Mouse (Mus musculus): ENCODE results near the gene Cyb5r3. TPM values are rescaled to one million over a fixed set of nuclear protein-coding genes. Genes with fewer than 3 reads are reported as not detected.
A peak's percentile ranks its signal among the peaks of the same experiment; 100 is the strongest.

Cyb5r3 gene
- polyA plus RNA-seq, 1 experiment from 2014 or later = 192 TPM

GRCm38 (mm10) chr15:83170956-83171659, 1.3 kb downstream of the Cyb5r3 start:
- Histone ChIP-seq H3K4me3 (ENCODE audit: low read length) (peak overlapping the region; percentile 97), H3K4me1 (replicated peaks; ENCODE audit: control insufficient read depth, insufficient read depth, low read length) (peaks cover 52% of the 10 kb centered on the region), H3K9ac (ENCODE audit: low read length) (peak overlapping the region; percentile 86), H3K4me2 (ENCODE audit: low read depth, low read length) (peak overlapping the region; percentile 92), H3K9me3 (ENCODE audit: control insufficient read depth, low read length) (no peaks in the 10 kb centered on the region), H3K36me3 (ENCODE audit: control insufficient read depth, insufficient read depth, low read length) (no peaks in the 10 kb centered on the region), H3K27ac (ENCODE audit: low read length) (peak overlapping the region; percentile 80), H3K27me3 (ENCODE audit: control insufficient read depth, insufficient read depth, low read depth, low read length) (no peaks in the 10 kb centered on the region)
- WGBS = 31% methylated on average over 8 of the region's 8 CpGs
- no peak for ATAC-seq (ENCODE audit: low read depth)

DNA sequence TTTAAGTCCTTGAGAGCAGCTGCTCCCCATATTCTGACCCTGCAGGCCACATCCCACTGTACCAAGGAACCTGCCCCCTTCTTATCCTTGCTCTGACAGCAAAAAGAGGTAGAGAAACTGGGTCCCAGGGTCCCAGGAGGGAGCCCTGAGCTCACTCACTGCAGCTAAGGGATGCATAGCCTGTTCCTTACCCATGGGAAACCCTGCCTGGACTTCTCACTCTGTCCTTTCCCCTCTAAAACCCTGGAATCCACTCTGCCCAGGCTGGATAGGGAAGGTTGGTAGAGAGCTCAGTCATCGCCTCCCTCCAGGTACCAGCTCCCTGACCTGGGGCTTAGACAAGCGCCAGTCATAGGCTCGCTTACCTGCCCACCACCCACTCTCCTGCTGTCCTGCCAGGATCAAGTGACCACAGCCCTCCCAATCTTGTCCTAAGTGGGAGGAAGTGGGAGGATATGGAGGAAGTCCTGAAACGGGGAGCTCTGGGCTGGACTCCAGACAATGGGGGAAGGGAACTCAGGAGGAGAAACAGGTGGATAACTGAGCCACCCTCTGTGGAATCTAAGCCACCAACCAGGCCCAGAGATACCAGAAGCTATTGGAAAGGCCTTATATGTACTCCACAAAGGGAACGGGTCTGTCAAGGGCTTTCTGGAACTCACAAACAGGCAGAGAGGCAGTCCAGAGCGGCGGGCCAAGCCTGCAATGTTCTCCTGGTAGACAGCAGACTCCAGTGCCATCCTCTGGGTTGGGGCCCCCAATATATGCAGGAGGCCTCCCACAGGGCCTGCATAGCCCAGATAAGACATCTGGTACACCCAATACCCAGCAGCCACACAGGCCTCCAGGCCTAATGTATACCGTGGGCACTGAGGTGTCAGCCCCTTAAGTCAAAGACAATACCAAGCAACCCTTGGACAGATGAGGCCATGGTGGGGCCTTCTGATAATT, 2.3 kb downstream of the Cyb5r3 start:
- Histone ChIP-seq H3K4me2 (ENCODE audit: low read depth, low read length) (peak overlapping the region; percentile 18; the same call in 1 of the 2 replicates), H3K4me3 (ENCODE audit: low read length) (no peak overlapping the region), H3K9me3 (ENCODE audit: control insufficient read depth, low read length) (no peaks in the 10 kb centered on the region), H3K27ac (ENCODE audit: low read length) (peak overlapping the region; percentile 50), H3K4me1 (replicated peaks; ENCODE audit: control insufficient read depth, insufficient read depth, low read length) (peaks cover 60% of the 10 kb centered on the region), H3K36me3 (ENCODE audit: control insufficient read depth, insufficient read depth, low read length) (no peaks in the 10 kb centered on the region), H3K9ac (ENCODE audit: low read length) (peak overlapping the region; percentile 40), H3K27me3 (ENCODE audit: control insufficient read depth, insufficient read depth, low read depth, low read length) (no peaks in the 10 kb centered on the region)
- WGBS = 66% methylated on average over 8 of the region's 8 CpGs
- ATAC-seq (ENCODE audit: low read depth) = no peak

- peak overlapping the region; percentile 40 for H3K9ac ChIP-seq (ENCODE audit: low read length)
- H3K4me2 ChIP-seq (ENCODE audit: low read depth, low read length) = peak overlapping the region; percentile 18; the same call in 1 of the 2 replicates
- peaks cover 65% of the 10 kb centered on the region for H3K4me1 ChIP-seq (replicated peaks; ENCODE audit: control insufficient read depth, insufficient read depth, low read length)
- H3K4me3 ChIP-seq (ENCODE audit: low read length) = no peak overlapping the region
- peak overlapping the region; percentile 50 for H3K27ac ChIP-seq (ENCODE audit: low read length)
- no peak for ATAC-seq (ENCODE audit: low read depth)
- WGBS = 58% methylated on average over 7 of the region's 7 CpGs
- no peaks in the 10 kb centered on the region for H3K27me3 ChIP-seq (ENCODE audit: control insufficient read depth, insufficient read depth, low read depth, low read length)
- H3K36me3 ChIP-seq (ENCODE audit: control insufficient read depth, insufficient read depth, low read length) = no peaks in the 10 kb centered on the region
- H3K9me3 ChIP-seq (ENCODE audit: control insufficient read depth, low read length) = no peaks in the 10 kb centered on the region
Observed at GRCm38 (mm10) chr15:83168875-83169771, 3.3 kb downstream of the Cyb5r3 start.

GRCm38 (mm10) chr15:83168311-83168710, 4.1 kb downstream of the Cyb5r3 start:
- 76% methylated on average over 3 of the region's 3 CpGs for WGBS
- no peak for ATAC-seq (ENCODE audit: low read depth)
- H3K9ac ChIP-seq (ENCODE audit: low read length) = no peak overlapping the region
- no peaks in the 10 kb centered on the region for H3K27me3 ChIP-seq (ENCODE audit: control insufficient read depth, insufficient read depth, low read depth, low read length)
- no peak overlapping the region for H3K4me3 ChIP-seq (ENCODE audit: low read length)
- no peaks in the 10 kb centered on the region for H3K9me3 ChIP-seq (ENCODE audit: control insufficient read depth, low read length)
- H3K36me3 ChIP-seq (ENCODE audit: control insufficient read depth, insufficient read depth, low read length) = no peaks in the 10 kb centered on the region
- H3K4me2 ChIP-seq (ENCODE audit: low read depth, low read length) = no peak overlapping the region
- H3K27ac ChIP-seq (ENCODE audit: low read length) = peak overlapping the region; percentile 84
- H3K4me1 ChIP-seq (replicated peaks; ENCODE audit: control insufficient read depth, insufficient read depth, low read length) = peaks cover 65% of the 10 kb centered on the region

- Histone ChIP-seq H3K9ac (ENCODE audit: low read length) (no peak overlapping the region), H3K27ac (ENCODE audit: low read length) (peak overlapping the region; percentile 84), H3K4me1 (replicated peaks; ENCODE audit: control insufficient read depth, insufficient read depth, low read length) (peaks cover 59% of the 10 kb centered on the region), H3K27me3 (ENCODE audit: control insufficient read depth, insufficient read depth, low read depth, low read length) (no peaks in the 10 kb centered on the region), H3K36me3 (ENCODE audit: control insufficient read depth, insufficient read depth, low read length) (no peaks in the 10 kb centered on the region), H3K4me2 (ENCODE audit: low read depth, low read length) (no peak overlapping the region), H3K9me3 (ENCODE audit: control insufficient read depth, low read length) (no peaks in the 10 kb centered on the region), H3K4me3 (ENCODE audit: low read length) (no peak overlapping the region)
- ATAC-seq (ENCODE audit: low read depth) = no peak
- WGBS = 71% methylated on average over 8 of the region's 8 CpGs
Observed at GRCm38 (mm10) chr15:83167550-83168065, 4.8 kb downstream of the Cyb5r3 start.

DNA sequence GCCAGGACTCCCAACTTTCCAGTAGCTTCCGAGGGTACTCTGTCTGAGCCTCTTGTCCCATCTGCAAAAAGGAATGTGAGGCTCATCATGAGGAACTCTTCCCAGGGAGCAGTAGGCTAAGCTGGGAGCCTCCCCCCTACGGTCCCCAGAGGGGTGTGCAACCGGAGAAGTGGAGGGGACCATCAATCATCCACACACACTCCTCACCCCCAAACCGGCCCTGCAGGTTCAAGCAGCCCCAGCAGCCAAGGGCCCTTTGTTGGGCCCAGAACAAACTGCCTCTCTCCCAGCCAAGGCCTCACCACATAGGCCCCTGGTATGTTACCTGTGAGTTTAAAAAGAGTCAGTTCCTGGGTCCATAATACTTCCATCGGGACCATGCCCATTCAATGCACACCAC, 5.3 kb downstream of the Cyb5r3 start:
- peaks cover 57% of the 10 kb centered on the region for H3K4me1 ChIP-seq (replicated peaks; ENCODE audit: control insufficient read depth, insufficient read depth, low read length)
- ATAC-seq (ENCODE audit: low read depth) = peak; percentile 22
- no peak overlapping the region for H3K4me2 ChIP-seq (ENCODE audit: low read depth, low read length)

GRCm38 (mm10) chr15:83166642-83167041, 5.8 kb downstream of the Cyb5r3 start:
- peaks cover 57% of the 10 kb centered on the region for H3K4me1 ChIP-seq (replicated peaks; ENCODE audit: control insufficient read depth, insufficient read depth, low read length)
- no peaks in the 10 kb centered on the region for H3K27me3 ChIP-seq (ENCODE audit: control insufficient read depth, insufficient read depth, low read depth, low read length)
- H3K4me2 ChIP-seq (ENCODE audit: low read depth, low read length) = no peak overlapping the region
- H3K4me3 ChIP-seq (ENCODE audit: low read length) = no peak overlapping the region
- no peak overlapping the region; the same call in 1 of the 2 replicates for H3K9ac ChIP-seq (ENCODE audit: low read length)
- H3K36me3 ChIP-seq (ENCODE audit: control insufficient read depth, insufficient read depth, low read length) = 0 out of 2 replicates have a peak, but pooled peaks cover 2% of the 10 kb centered on the region
- WGBS = 54% methylated on average over 3 of the region's 3 CpGs
- no peak for ATAC-seq (ENCODE audit: low read depth)
- no peaks in the 10 kb centered on the region for H3K9me3 ChIP-seq (ENCODE audit: control insufficient read depth, low read length)
- peak overlapping the region; percentile 84 for H3K27ac ChIP-seq (ENCODE audit: low read length)

More for the DNA sequence above, 5.3 kb downstream of the Cyb5r3 start:
- no peaks in the 10 kb centered on the region for H3K9me3 ChIP-seq (ENCODE audit: control insufficient read depth, low read length)
- H3K27ac ChIP-seq (ENCODE audit: low read length) = peak overlapping the region; percentile 84
- no peaks in the 10 kb centered on the region for H3K36me3 ChIP-seq (ENCODE audit: control insufficient read depth, insufficient read depth, low read length)
- H3K27me3 ChIP-seq (ENCODE audit: control insufficient read depth, insufficient read depth, low read depth, low read length) = no peaks in the 10 kb centered on the region
- no peak overlapping the region for H3K4me3 ChIP-seq (ENCODE audit: low read length)
- H3K9ac ChIP-seq (ENCODE audit: low read length) = no peak overlapping the region; the same call in none of the 2 replicates
- WGBS = 42% methylated on average over 5 of the region's 5 CpGs

DNA sequence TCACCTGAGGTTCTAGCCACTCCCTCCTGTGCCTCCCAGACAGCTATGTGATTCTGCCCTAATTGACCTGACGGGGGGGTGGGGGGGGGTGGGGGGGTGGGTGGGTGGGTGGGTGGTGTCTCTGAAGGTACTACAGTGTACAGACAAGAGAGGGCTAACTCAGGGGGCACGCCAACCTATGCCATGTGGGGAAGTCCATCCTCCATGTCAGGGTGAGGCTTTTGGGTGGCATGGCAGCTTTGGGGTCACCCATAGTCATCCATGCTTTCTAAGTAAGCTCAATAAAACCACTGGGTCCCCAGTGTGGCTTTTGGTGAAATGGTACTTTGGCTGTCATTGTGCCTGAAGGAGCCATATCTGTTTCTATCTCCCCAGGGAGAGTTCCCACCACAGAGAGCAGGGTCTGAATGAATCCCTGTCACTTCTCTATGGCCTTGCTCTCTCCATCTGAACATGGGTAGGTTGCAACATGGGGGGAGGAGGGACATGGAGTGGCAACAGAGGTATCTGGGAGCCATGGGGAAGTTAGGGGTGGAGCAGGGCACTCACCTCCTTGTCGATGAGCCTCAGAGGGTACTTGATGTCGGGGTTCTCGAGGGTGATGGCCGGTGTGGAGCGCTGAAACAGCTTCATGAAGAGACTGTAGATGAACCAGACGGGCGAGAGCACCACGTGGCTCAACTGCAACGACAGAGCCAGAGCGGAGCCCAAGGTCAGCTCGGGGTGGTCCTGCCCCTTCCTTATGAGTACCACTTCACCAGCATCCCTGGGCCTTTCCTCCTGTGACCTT, 6.7 kb downstream of the Cyb5r3 start:
- Histone ChIP-seq H3K36me3 (ENCODE audit: control insufficient read depth, insufficient read depth, low read length) (0 out of 2 replicates have a peak, but pooled peaks cover 2% of the 10 kb centered on the region), H3K9me3 (ENCODE audit: control insufficient read depth, low read length) (no peaks in the 10 kb centered on the region), H3K27ac (ENCODE audit: low read length) (peak overlapping the region; percentile 66), H3K9ac (ENCODE audit: low read length) (no peak overlapping the region), H3K4me3 (ENCODE audit: low read length) (no peak overlapping the region), H3K27me3 (ENCODE audit: control insufficient read depth, insufficient read depth, low read depth, low read length) (no peaks in the 10 kb centered on the region), H3K4me1 (replicated peaks; ENCODE audit: control insufficient read depth, insufficient read depth, low read length) (peaks cover 48% of the 10 kb centered on the region), H3K4me2 (ENCODE audit: low read depth, low read length) (no peak overlapping the region)
- ATAC-seq (ENCODE audit: low read depth) = no peak
- WGBS = 68% methylated on average over 13 of the region's 13 CpGs
